8 mouse cellular contexts compared by ENCODE assay signal in the genomic region with DNA sequence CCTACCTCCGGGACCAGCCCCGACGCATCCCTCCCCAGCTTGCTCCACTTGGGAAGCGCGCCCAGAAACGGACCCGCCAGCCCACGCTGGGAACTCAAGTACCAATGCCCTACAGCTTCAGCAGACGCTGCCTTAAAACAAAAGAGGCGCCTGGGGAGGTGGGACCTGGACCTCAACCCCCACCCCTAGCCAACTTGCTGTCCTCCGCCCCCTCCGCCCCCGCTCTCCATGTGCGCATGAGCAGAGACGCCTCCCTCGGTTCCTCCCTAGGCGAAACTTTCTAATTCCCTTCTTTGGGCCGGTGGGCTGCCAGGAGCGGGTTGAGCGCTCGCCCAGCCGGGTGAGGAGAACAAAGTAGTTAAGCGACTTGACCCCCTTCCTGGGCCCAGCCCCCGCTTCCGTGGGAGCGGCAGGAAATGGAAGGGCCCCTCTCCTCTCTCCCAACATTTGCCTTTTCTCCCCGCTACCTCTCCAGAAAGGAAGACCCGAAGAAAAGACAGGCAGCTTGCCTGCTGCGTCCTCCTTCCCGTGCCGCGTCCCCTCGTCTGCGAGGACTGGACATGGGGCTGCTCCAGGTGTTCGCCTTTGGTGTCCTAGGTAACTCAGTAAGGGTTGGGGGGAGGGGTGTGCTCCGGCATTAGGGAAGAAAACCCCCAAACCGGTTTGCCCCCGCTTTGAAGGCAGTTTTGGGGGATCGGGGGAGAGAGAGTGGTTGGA. TPM values are rescaled to one million over a fixed set of nuclear protein-coding genes. Genes with fewer than 3 reads are reported as not detected.
DNase-seq lines count a peak whose midpoint lies in the region; ATAC-seq and TF ChIP-seq lines count a peak whose summit lies in the region.

Gene Lamb1, plus strand, starts transcription at position 230 of the 717 bp plus-strand sequence.

- H3K27me3 ChIP-seq in thymus, adult 2 months (ENCODE audit: control insufficient read depth, insufficient read depth, low read length) = no peaks in the 10 kb centered on the region
- H3K27me3 ChIP-seq in forebrain, embryonic 14.5 days (replicated peaks; ENCODE audit: control insufficient read depth, insufficient read depth, low read length) = peaks cover 38% of the 10 kb centered on the region
- H3K27me3 ChIP-seq in lung, embryonic 16.5 days (ENCODE audit: control insufficient read depth, insufficient read depth, low read depth, low read length) = no peaks in the 10 kb centered on the region

- H3K4me3 ChIP-seq in thymus, adult 2 months (ENCODE audit: control insufficient read depth, insufficient read depth, low read length) = peak within 1 kb of the TSS; percentile 25; the same call in 1 of the 2 replicates
- H3K4me3 ChIP-seq in forebrain, embryonic 14.5 days (ENCODE audit: low read depth, low read length) = peak within 1 kb of the TSS; percentile 40
- peak within 1 kb of the TSS; percentile 75 for H3K4me3 ChIP-seq in lung, embryonic 16.5 days (ENCODE audit: low read length)

- intact Hi-C loops in heart, postnatal 36 days (cut with DNase I) = loop anchor here (2.0 kb wide), 1 partner anchor 74 kb away; no protein-coding TSS in a partner anchor

- H3K36me3 ChIP-seq in thymus, adult 2 months (ENCODE audit: control insufficient read depth, insufficient read depth, low read length) = no peaks in the 10 kb centered on the region
- H3K36me3 ChIP-seq in forebrain, embryonic 14.5 days (ENCODE audit: control insufficient read depth, insufficient read depth, low read length) = no peaks in the 10 kb centered on the region
- H3K36me3 ChIP-seq in lung, embryonic 16.5 days (ENCODE audit: control insufficient read depth, insufficient read depth, low read length) = no peaks in the 10 kb centered on the region; the same call in 1 of the 2 replicates

- no peaks in the 10 kb centered on the region for H3K4me1 ChIP-seq in thymus, adult 2 months (replicated peaks; ENCODE audit: control insufficient read depth, insufficient read depth, low read length)
- H3K4me1 ChIP-seq in forebrain, embryonic 14.5 days (ENCODE audit: control insufficient read depth, insufficient read depth, low read length) = peaks cover 3% of the 10 kb centered on the region; the same call in 1 of the 2 replicates
- H3K4me1 ChIP-seq in lung, embryonic 16.5 days (replicated peaks; ENCODE audit: control insufficient read depth, insufficient read depth, low read length) = peaks cover 30% of the 10 kb centered on the region

- DNase-seq in thymus, adult 2 months = no peak
- DNase-seq in thymus, postnatal 25 days = no peak
- DNase-seq in forebrain, embryonic 14.5 days (ENCODE audit: low spot score) = peak; percentile 40
- DNase-seq in heart, postnatal 36 days = peak; percentile 76 to 77
- DNase-seq in layer of hippocampus, adult 8-10 months (ENCODE audit: low spot score in 2 of 2) = peak in 1 of 2 experiments; percentile 31
- peak; percentile 48 to 51 for DNase-seq in right cerebral cortex, postnatal 10 days (ENCODE audit: low spot score in 2 of 2)

- peak within 1 kb of the TSS; percentile 72 for H3K4me2 ChIP-seq in forebrain, embryonic 14.5 days (ENCODE audit: low read length)
- peak within 1 kb of the TSS; percentile 76 for H3K4me2 ChIP-seq in lung, embryonic 16.5 days (ENCODE audit: low read depth, low read length)

- no peak for TF ChIP-seq POLR2A in thymus, adult 2 months (IDR thresholded peaks at IDR 0.05; ENCODE audit: control insufficient read depth, extremely low read depth, insufficient read depth, low read length, poor library complexity)

- no peak within 1 kb of the TSS for H3K27ac ChIP-seq in thymus, adult 2 months (ENCODE audit: control insufficient read depth, insufficient read depth, low read length)
- H3K27ac ChIP-seq in forebrain, embryonic 14.5 days (ENCODE audit: low read depth, low read length) = no peak within 1 kb of the TSS; the same call in 1 of the 2 replicates
- H3K27ac ChIP-seq in lung, embryonic 16.5 days (ENCODE audit: low read length) = peak within 1 kb of the TSS; percentile 85

- TF ChIP-seq CTCF in thymus, adult 2 months (IDR thresholded peaks at IDR 0.05; ENCODE audit: borderline replicate concordance, control insufficient read depth, extremely low read depth, insufficient read depth, low read length, poor library complexity) = no peak

- WGBS in thymus, adult 2 months = 5% methylated on average over 39 of the region's 39 CpGs
- under 1% methylated on average over 39 of the region's 39 CpGs for WGBS in forebrain, embryonic 14.5 days
- WGBS in lung, embryonic 16.5 days = 0% methylated on average over 39 of the region's 39 CpGs

- ATAC-seq in forebrain, embryonic 14.5 days = peak; percentile 45; the same call in 1 of the 2 replicates
- peak; percentile 84 for ATAC-seq in lung, embryonic 16.5 days (ENCODE audit: low read depth)
- no peak for ATAC-seq in granulocyte monocyte progenitor cell, adult 5-6 weeks (replicated peaks; ENCODE audit: poor library complexity, severe bottlenecking)

- peak within 1 kb of the TSS; percentile 52 for H3K9ac ChIP-seq in forebrain, embryonic 14.5 days (ENCODE audit: low read length)
- H3K9ac ChIP-seq in lung, embryonic 16.5 days (ENCODE audit: low read length) = peak within 1 kb of the TSS; percentile 85

- H3K9me3 ChIP-seq in forebrain, embryonic 14.5 days (replicated peaks; ENCODE audit: control insufficient read depth, low read length) = no peaks in the 10 kb centered on the region
- no peaks in the 10 kb centered on the region for H3K9me3 ChIP-seq in lung, embryonic 16.5 days (ENCODE audit: control insufficient read depth, low read length)

RNA-seq across cellular contexts. Expression of gene Lamb1, which starts in this region (rescaled TPM):
- polyA plus RNA-seq in thymus, adult 2 months (2012; rRNA removed) = 14.0 TPM in 2 replicates
- 13.6 and 17.5 TPM in 2 replicates for polyA plus RNA-seq in forebrain, embryonic 14.5 days (2014; fragmentation: Nextera tagmentation; extraction: Ambion mirVana)
- total RNA-seq in heart, postnatal 36 days (2021) = 10 to 100 TPM; 75.8 to 81.2 TPM
- 10 to 100 TPM; 32.9 to 38.1 (median 35.4) TPM for total RNA-seq in layer of hippocampus, adult 8-10 months (2022)
- polyA plus RNA-seq in lung, embryonic 16.5 days (2015; fragmentation: Nextera tagmentation; extraction: Ambion mirVana) = 121 and 131 TPM in 2 replicates
- total RNA-seq in granulocyte monocyte progenitor cell, adult 5-6 weeks (2014; fragmentation: Nextera tagmentation) = not detected in 2 replicates
- total RNA-seq in granulocyte monocyte progenitor cell, adult 5-6 weeks (2017) = not detected in 2 replicates

Comparison
In these comparisons a context has a peak if more than half of its experiments do, and no peak if none do; other contexts are left out.
1. RNA of gene Lamb1 (total RNA-seq): 75.8 to 81.2 TPM in heart, postnatal 36 days and 32.9 to 38.1 TPM in layer of hippocampus, adult 8-10 months; not detected in granulocyte monocyte progenitor cell, adult 5-6 weeks; every median in the first group is over 10 times any median in the second.
2. DNase-seq: peak in forebrain, embryonic 14.5 days (single experiment), heart, postnatal 36 days (2 of 2) and right cerebral cortex, postnatal 10 days (2 of 2); none in thymus, adult 2 months (single experiment) and thymus, postnatal 25 days (single experiment).
3. H3K4me3 ChIP-seq: peak in every context shown above with its lines; median percentile 75 in lung, embryonic 16.5 days; 40 in forebrain, embryonic 14.5 days; 25 in thymus, adult 2 months.